Mouse (Mus musculus) myocyte (in vitro differentiated cells): ENCODE measurements around the gene Atp1a4.

ENCODE experiments used
- E2F4 ChIP-seq: IDR thresholded peaks from one replicate; pipeline ENCODE4 v1.6.1; 2011; ENCODE audit warnings: mild to moderate bottlenecking, control low read depth, moderate library complexity; ENCODE audit not compliant: insufficient read depth
- MAX ChIP-seq: IDR thresholded peaks from one replicate; pipeline ENCODE4 v1.6.1; 2011; ENCODE audit warnings: low read depth, mild to moderate bottlenecking, control low read depth
- MYOD1 ChIP-seq, 3 experiments: IDR thresholded peaks; one replicate each; pipeline ENCODE4 v1.6.1; 2011; ENCODE audit warnings: control low read depth in 2 of 3, low read depth in 2 of 3, mild to moderate bottlenecking in 2 of 3, moderate library complexity in 1 of 3; ENCODE audit not compliant: insufficient read length in 2 of 3, control insufficient read depth in 1 of 3
- MYOG ChIP-seq, 3 experiments: IDR thresholded peaks; one replicate each; pipeline ENCODE4 v1.6.1; 2011; ENCODE audit warnings: control low read depth in 2 of 3, low read depth in 2 of 3, mild to moderate bottlenecking in 2 of 3; ENCODE audit not compliant: insufficient read length in 2 of 3, control insufficient read depth in 1 of 3, insufficient read depth in 1 of 3
- POLR2A ChIP-seq: IDR thresholded peaks from one replicate; pipeline ENCODE4 v1.6.1; 2011; ENCODE audit warnings: low read depth, mild to moderate bottlenecking, control low read depth, moderate library complexity; ENCODE audit not compliant: insufficient read length
- REST ChIP-seq: IDR thresholded peaks from one replicate; pipeline ENCODE4 v1.6.1; 2011; ENCODE audit warnings: mild to moderate bottlenecking, control low read depth, moderate library complexity; ENCODE audit not compliant: insufficient read depth, insufficient read length
- SRF ChIP-seq: IDR thresholded peaks from one replicate; pipeline ENCODE4 v1.6.1; 2011; ENCODE audit warnings: low read depth; ENCODE audit not compliant: control insufficient read depth, insufficient read length
- TCF12 ChIP-seq: IDR thresholded peaks from one replicate; pipeline ENCODE4 v1.6.1; 2011; ENCODE audit warnings: mild to moderate bottlenecking, control low read depth; ENCODE audit not compliant: poor library complexity, insufficient read depth, severe bottlenecking
- TCF3 ChIP-seq: IDR thresholded peaks from one replicate; pipeline ENCODE4 v1.6.1; 2011; ENCODE audit warnings: low read depth, control low read depth; ENCODE audit not compliant: insufficient read length
- USF1 ChIP-seq: IDR thresholded peaks from one replicate; pipeline ENCODE4 v1.6.1; 2011; ENCODE audit warnings: low read depth, mild to moderate bottlenecking, control low read depth, moderate library complexity

GRCm38 (mm10) chr1:172218164-172218910 lies 39.9 kb downstream of the Atp1a4 start:
- TF ChIP-seq REST, result no peak
- no peak for TF ChIP-seq POLR2A
- no peak for TF ChIP-seq MYOD1 (IDR thresholded peaks at IDR 0.05; ENCODE audit: control insufficient read depth in 1 of 3, insufficient read length in 2 of 3, low read depth in 2 of 3)
- no peak for TF ChIP-seq MAX
- no peak for TF ChIP-seq USF1
- no peak for TF ChIP-seq TCF3
- no peak for TF ChIP-seq E2F4
- TF ChIP-seq MYOG (IDR thresholded peaks at IDR 0.05; ENCODE audit: control insufficient read depth in 1 of 3, insufficient read depth in 1 of 3, insufficient read length in 2 of 3, low read depth in 2 of 3), result no peak
- TF ChIP-seq TCF12, result no peak
- no peak for TF ChIP-seq SRF
